Mouse (Mus musculus) cerebellum, adult 2 months (tissue): ENCODE measurements around the gene Ube2cbp.

Source experiments
- CTCF ChIP-seq: fragments of 200-500 bp; IDR thresholded peaks from 2 replicates; pipeline ENCODE4 v1.5.1; 2011; ENCODE audit warnings: low read depth, mild to moderate bottlenecking, control low read depth, low read length, moderate library complexity, borderline replicate concordance; ENCODE audit not compliant: insufficient read depth
- POLR2A ChIP-seq: fragments of 200-500 bp; IDR thresholded peaks from 2 replicates; pipeline ENCODE4 v1.6.1; 2011; ENCODE audit warnings: low read length, control low read depth, borderline replicate concordance; ENCODE audit not compliant: insufficient read depth

DNA sequence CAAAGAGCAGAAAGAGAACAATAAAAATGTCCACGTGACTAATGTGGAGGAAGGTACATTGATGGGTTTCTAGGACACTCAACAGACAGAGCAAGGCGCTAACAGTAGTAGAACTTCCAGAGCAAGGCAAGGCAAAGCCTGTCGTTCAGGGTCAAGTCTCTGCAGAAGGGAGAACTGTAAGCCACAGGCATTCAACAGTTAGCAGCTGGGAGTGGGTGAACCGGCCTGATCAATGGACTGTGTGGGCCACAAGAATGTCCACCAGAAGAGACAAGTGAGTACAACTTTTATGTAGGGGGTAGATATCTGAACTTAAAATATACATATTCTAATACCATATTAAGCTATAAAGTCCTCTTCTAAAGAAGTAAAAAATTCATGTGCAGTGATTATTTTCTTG lies 41.4 kb downstream of the Ube2cbp start:
- TF ChIP-seq CTCF (no peak), POLR2A (no peak)
